Mouse (Mus musculus) regulatory T cell (primary cell): ENCODE results near the gene Ice1.

ENCODE experiments used
- in situ Hi-C: fragments of 300-600 bp; cut with MboI, MseI; formaldehyde crosslinking; loops from one replicate; pipeline ENCODE4 v1.15.1; 2025; ENCODE audit warnings: high pct_unique_total_duplicates

Gene Ice1

DNA sequence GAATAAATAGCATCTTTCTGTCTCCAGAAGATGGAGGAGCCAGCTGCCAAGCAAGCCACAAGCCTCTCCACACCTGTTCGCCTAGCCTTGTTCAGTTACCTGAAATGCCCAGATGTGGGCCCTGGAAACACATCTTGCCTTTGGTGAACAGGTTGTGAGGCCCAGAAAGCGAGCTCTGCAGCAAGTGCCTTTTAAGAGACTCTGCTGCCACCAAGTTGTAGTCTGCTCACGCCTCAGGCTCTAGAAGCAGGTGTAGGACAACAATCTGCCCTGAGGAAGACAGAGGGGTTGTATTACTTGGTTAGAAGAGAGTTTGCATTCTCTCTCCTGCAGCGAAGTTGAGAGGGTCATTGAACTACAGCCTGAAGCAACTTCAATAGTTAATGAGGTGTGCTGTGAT, 55.9 kb downstream of the Ice1 start:
- in situ Hi-C loops, result no loop called here

DNA sequence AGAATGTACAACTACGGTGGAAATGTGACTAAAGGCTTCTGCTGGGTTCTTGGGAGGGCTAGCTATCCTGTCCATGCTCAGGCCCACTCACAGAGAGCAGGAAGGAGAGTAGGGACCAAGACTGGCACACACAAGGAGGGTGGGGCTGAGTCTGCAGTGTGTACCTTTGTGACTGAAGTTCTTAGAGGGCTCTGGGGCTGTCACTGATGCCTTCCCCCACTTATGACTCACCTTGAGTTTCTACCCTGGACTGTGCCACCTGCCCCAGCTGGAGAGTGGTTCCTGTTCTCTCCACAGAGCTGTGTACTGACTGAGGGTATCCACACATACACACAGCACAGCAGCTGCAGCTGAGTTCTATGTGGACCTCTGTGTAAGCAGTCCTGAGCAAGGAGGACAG, 63.2 kb downstream of the Ice1 start:
- in situ Hi-C loops, result no loop called here

DNA sequence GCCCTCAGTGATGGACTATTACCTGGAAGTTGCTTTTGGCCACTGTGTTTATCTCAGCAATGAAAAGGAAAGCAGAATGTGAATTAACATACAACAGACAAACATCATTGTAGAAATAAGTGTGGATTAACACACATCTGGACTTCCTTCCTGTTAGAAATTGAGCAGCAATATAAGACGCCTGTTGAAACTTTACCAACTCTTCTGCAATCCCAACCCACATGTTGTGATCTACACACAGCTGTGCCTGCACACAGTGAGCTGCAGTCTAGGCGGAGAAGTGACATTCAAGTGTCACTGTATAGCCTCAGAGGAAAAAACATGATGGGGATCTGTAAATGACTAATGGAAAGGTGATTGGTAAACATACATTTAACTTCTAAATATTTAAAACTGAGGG, 69.5 kb downstream of the Ice1 start:
- in situ Hi-C loops, result no loop called here

DNA sequence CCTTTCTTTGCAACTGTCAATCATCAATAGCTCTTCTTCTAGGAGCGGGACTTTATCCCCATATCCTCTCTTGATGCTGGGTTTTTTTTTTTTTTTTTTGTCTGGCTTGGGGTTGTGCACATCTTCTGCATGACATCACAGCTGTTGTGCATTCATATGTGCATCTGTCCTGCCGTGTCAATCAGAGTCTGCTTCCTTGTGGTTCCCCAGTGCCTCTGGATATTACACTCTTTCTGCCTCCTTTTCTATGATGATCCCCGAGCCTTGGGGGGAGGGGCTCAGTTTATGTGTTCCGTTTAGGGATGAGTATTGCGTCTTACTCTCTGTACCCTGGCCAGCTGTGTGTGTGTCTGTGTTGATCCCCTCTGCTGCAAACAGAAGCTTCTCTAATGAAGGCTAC, 84.0 kb downstream of the Ice1 start:
- in situ Hi-C loops, result loop anchor here (10.0 kb wide), 1 partner anchor 449 kb away; no protein-coding TSS in a partner anchor

DNA sequence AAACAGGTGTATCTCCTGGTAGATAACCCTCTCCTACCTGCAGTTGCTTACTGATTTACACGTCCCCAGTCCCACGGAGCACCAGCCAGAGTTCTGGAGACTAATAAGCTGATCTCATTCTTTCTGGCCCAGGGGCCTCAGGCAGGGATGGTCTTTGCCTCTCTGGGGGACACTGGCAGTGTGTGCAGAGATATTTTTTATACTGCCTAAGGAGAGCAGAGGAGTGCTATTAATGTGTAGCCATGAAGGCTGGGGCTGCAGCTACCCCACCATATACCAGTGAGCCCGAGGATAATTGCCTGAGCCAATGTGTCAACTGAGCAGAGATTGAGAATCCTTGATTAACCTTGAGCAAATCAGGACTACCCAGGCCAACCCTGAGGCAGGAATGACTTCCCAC, 90.0 kb downstream of the Ice1 start:
- in situ Hi-C loops, result no loop called here

DNA sequence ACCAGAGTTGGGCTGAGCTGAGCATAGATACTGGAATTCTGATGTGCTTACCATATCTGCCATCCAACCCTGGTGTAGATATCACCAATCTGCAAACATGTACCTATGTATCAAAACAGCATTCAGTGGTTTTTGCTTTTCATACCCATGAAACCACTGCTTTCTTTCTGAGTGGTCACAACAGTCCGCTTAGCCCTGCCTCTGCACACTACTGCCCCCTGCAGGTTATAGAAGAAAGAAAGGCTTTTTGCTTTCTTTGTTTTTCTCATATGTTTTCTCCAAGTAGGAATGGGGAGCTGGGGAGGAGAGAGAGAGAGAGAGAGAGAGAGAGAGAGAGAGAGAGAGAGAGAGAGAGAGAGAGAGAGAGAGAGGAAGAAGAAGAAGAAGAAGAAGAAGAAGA, 92.2 kb downstream of the Ice1 start:
- in situ Hi-C loops, result no loop called here

DNA sequence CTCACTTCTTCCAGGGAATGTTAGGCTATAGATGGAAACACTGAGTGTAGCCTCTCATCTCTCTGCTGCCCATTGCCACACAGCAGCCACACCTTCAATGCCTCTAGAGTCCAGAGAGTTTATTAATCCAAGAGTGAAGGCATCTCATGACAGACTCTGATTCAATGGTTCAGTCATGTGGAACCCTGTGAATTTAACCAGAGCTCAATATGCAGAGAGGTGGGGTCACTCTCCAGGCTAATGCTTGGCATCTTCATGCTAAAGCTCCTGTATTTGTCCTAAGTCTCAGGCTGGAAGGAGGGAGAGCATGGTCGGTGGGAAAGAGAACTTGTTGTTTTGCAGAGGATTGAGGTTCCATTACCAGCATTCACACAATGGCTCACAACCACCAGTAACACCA, 97.6 kb downstream of the Ice1 start:
- in situ Hi-C loops, result loop anchor here (10.0 kb wide), 1 partner anchor 1085 kb away; no protein-coding TSS in a partner anchor

DNA sequence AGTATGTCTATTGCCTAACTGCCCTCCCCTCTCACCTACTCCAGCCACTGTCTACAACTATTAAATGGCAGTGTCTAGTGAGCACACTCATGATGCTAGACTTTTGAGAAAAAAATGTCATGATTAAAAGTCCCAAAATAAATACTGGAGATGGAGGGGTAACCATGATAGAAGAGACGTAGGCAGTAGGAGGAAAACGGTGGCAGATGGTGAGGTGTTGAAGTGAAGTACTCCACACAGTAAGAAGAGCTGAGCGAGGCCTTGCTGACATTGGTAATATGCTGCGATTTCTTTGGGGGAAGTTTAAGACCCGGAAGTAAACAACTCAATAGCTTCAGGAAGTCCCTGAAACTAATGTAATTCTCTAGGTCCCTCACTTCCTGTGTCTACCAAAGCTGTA, 104.0 kb downstream of the Ice1 start:
- in situ Hi-C loops, result loop anchor here (10.0 kb wide), 1 partner anchor 1091 kb away; no protein-coding TSS in a partner anchor

DNA sequence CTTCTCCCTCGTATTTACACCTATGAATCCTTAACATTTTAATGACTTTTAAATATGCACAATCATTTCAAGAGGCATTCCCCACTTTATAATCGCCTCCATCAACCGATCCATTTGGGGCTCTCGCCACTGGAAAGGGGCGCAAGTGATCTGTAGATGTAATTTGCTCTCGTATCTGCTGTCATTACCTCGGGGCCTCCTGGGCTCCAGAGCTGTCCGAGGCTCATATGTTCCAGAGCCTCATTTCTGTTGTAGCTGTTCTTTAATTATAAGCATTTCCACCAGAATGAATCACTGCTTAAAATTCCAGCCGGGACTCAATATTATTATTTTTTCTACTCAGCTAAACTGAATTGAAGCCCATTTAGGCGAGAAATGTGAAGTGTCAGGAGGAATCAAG, 104.7 kb downstream of the Ice1 start:
- in situ Hi-C loops, result loop anchor here (10.0 kb wide), 1 partner anchor 1092 kb away; no protein-coding TSS in a partner anchor

DNA sequence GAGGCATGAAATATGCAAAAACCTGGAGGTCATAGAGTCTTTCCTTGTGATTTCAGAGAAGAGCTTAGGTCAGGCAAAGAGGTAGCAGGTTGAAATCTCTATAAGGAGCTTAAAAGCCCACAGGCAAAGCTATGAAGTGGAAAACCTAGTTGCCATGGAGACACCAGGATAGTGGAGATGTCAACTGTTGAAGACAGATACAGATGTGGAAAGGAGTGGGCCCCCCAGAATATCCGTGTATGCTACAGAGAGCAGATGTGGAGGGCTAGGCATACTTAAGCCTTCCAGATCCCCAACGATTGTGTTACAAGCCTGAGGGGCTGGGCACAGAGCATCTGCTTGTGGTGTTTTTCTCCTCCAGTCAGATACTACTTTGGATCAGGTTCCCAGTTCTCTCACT, 119.8 kb downstream of the Ice1 start:
- in situ Hi-C loops, result no loop called here

DNA sequence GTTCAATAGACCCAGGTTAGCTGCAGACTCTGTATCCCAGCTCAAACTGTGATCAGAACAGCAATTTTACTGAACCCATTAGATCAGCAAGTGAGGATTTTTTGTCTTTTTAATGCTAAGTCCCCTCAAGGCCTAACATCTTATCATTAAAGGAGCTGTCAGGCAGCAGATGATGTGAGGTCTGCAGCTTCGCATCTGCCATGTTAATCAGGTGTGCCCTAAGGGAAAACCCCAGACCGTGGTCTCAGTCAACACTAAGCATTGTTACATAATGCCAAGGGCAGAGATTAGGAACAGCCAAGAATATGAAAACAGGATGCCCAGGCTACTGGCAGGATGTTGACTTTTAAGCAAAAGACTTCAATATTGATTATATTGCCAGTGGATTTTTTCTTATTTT, 122.4 kb downstream of the Ice1 start:
- in situ Hi-C loops, result no loop called here

DNA sequence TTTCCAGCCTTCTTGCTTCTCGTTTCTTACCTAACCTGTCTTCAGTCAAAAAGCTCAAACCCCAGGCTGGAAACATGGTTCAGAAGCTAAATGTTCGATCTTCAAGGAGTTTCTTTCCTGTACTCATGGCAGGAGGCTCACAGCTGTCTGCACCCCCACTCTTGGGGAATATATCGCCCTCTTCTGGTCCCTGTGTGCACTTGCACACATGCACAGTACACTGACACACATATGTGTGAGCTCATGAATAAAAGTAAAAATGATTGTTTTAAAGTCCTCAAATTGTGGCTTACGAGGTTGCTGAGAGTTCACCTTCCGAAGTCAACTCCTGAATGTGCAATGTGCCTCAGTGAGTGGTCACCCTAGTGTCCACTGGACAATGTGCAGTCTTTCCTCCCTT, 127.2 kb downstream of the Ice1 start:
- in situ Hi-C loops, result no loop called here

DNA sequence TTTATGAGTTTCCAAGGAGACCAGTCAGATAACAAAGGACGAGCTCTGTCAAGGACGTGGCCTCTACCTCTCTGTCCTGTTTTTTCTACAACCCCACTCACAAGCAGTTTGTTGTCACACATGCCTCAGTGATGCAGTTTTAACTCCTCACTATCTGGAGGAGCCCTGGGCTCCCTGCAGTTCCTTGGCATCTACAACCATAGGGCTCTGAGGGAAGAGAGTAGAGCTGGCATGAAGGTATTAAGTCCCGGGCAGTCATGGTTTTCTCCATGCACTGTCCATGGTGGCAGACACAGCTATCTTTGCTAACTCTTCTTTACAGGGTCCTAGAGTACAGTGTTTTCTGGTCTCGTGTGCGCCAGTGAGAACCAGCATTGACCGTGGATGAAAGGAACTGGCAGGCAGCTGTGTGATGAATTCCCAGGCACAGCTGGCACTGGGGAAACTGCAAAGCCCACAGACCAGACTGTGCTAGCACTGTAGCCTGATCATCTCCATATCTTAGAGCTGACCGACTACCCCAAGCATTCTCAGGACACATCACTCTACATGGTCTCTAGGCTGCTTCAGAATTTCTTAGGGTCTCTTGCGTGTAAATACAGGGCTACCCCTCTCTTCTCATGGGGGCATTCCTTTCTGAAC, 127.9 kb downstream of the Ice1 start:
- in situ Hi-C loops, result no loop called here

DNA sequence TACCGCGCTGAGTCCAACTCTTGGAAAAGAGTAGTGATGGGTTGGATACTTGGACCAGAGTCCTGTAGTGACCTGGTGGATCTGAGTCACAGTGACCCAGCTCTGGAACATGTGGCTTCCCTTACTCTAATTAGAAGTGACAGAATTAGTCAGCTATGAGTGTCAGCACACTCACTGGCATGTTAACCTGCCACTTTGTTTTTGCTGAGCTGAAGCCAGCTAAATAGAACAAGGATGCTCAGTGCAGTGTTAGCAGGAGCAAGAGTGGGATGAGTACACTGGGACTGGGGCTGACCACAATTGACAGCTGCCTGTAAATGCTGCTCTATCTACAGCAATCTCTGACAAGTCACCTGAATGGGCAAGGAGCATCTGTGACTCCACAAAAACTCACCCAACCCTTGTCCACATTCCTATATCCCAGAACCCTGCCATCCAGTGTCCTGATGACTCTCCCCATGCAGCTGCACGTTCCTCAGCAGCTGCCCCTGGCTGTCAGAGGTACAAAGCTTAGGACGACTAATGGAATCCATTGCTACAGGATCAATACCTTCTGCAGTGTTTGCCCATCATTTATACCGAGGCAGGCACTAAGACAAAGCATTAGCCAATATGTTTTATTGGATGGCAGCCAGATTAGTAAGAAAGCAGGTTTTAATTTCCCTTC, 128.6 kb downstream of the Ice1 start:
- in situ Hi-C loops, result no loop called here
